Mouse (Mus musculus): ENCODE data around the gene Slc25a47. TPM values are rescaled to one million over a fixed set of nuclear protein-coding genes. Genes with fewer than 3 reads are reported as not detected.

The Slc25a47 gene
- polyA plus RNA-seq, 1 experiment from 2014 or later, result 4.3 TPM

DNA sequence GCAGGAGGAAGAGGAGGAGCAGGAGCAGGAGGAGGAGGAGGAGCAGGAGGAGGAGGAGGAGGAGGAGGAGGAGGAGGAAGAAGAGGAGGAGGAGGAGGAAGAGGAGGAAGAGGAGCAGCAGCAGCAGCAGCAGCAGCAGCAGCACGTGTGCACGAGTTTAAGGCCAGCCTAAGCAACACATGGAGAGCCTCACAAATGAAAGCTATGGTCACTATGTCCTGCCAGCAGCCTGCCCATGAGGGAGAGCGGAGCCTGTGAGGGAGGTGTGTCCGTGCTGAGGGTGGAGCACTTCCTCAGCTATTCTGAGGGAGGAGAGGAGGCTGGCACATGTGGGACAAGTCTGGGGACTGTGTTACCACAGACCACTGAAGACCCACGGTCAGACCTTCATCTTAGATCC lies 37.3 kb downstream of the Slc25a47 start:
- no peaks in the 10 kb centered on the region for H3K4me1 ChIP-seq (replicated peaks; ENCODE audit: control insufficient read depth, insufficient read depth)
- no peak for DNase-seq (ENCODE audit: low spot score)
- no peak overlapping the region for H3K27ac ChIP-seq (replicated peaks)
- H3K9ac ChIP-seq (ENCODE audit: low read length), result no peak overlapping the region
- H3K4me2 ChIP-seq (replicated peaks; ENCODE audit: low read depth), result no peak overlapping the region
- no peak overlapping the region for H3K4me3 ChIP-seq (ENCODE audit: low read depth, low read length)
- 79% methylated on average over 5 of the region's 5 CpGs for WGBS
- peaks cover 17% of the 10 kb centered on the region for H3K36me3 ChIP-seq (ENCODE audit: control insufficient read depth, insufficient read depth, low read length)
- TF ChIP-seq CTCF (IDR thresholded peaks at IDR 0.05; ENCODE audit: low read depth) (no peak), EP300 (optimal IDR thresholded peaks at IDR 0.05) (no peak)
- H3K9me3 ChIP-seq (ENCODE audit: control insufficient read depth, low read length), result no peaks in the 10 kb centered on the region
- H3K27me3 ChIP-seq (ENCODE audit: control insufficient read depth, insufficient read depth, low read length), result no peaks in the 10 kb centered on the region
- ATAC-seq (ENCODE audit: low FRiP score, low TSS enrichment), result no peak

DNA sequence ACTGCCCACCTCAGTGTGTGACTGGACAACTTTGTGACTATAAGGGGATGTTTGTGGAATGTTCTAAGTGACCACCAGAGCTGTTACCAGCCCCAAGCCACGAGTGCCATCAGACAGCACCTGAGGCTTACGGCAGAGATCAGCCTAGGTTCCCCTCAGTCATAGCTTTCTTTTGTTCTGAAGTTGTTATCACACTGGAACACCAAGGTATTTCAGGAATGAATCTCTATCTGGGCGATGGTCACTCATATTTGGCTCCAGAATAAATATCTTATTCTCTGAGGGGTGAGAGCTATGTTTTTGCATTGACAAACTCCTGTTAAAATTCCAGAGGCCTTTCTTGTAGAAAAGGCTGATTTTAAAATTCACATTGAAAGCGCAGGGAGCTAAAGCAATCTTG lies 43.3 kb downstream of the Slc25a47 start:
- Histone ChIP-seq H3K4me3 (ENCODE audit: low read depth, low read length) (no peak overlapping the region), H3K36me3 (ENCODE audit: control insufficient read depth, insufficient read depth, low read length) (peaks cover 11% of the 10 kb centered on the region), H3K27me3 (ENCODE audit: control insufficient read depth, insufficient read depth, low read length) (no peaks in the 10 kb centered on the region), H3K9ac (ENCODE audit: low read length) (no peak overlapping the region), H3K27ac (replicated peaks) (no peak overlapping the region), H3K4me1 (replicated peaks; ENCODE audit: control insufficient read depth, insufficient read depth) (no peaks in the 10 kb centered on the region), H3K9me3 (ENCODE audit: control insufficient read depth, low read length) (no peaks in the 10 kb centered on the region), H3K4me2 (replicated peaks; ENCODE audit: low read depth) (no peak overlapping the region)
- 75% methylated on average over 4 of the region's 4 CpGs for WGBS
- ATAC-seq (ENCODE audit: low FRiP score, low TSS enrichment), result no peak
- no peak for DNase-seq (ENCODE audit: low spot score)
- TF ChIP-seq CTCF (IDR thresholded peaks at IDR 0.05; ENCODE audit: low read depth) (no peak), EP300 (optimal IDR thresholded peaks at IDR 0.05) (no peak)

DNA sequence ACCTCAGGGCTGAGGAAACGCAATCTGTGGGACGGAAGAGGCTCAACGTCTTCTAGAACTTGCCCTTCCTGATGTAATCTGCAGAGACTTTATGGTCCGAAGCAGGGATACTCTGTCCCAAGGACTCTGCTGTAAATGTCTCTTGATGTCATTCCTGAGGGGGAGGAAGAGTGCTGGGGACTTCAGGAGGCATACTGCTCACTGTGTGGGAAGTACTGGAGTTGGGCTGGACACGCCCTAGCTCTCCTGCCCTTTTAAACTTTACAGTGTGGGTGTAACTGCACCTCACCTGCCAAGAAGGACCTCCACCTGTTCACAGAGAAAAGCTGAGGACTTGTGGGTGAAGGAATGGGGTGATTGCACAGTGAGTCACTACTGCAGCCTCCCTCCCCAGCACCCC lies 44.8 kb downstream of the Slc25a47 start:
- Histone ChIP-seq H3K27ac (replicated peaks) (peak overlapping the region; percentile 87), H3K4me3 (ENCODE audit: low read depth, low read length) (no peak overlapping the region), H3K9ac (ENCODE audit: low read length) (no peak overlapping the region), H3K4me2 (replicated peaks; ENCODE audit: low read depth) (no peak overlapping the region), H3K27me3 (ENCODE audit: control insufficient read depth, insufficient read depth, low read length) (no peaks in the 10 kb centered on the region), H3K36me3 (ENCODE audit: control insufficient read depth, insufficient read depth, low read length) (peaks cover 4% of the 10 kb centered on the region), H3K9me3 (ENCODE audit: control insufficient read depth, low read length) (no peaks in the 10 kb centered on the region), H3K4me1 (replicated peaks; ENCODE audit: control insufficient read depth, insufficient read depth) (no peaks in the 10 kb centered on the region)
- DNase-seq (ENCODE audit: low spot score), result peak; percentile 76
- TF ChIP-seq CTCF (IDR thresholded peaks at IDR 0.05; ENCODE audit: low read depth) (no peak), EP300 (optimal IDR thresholded peaks at IDR 0.05) (no peak)
- WGBS, result 64% methylated on average over 5 of the region's 5 CpGs
- ATAC-seq (ENCODE audit: low FRiP score, low TSS enrichment), result peak; percentile 92

DNA sequence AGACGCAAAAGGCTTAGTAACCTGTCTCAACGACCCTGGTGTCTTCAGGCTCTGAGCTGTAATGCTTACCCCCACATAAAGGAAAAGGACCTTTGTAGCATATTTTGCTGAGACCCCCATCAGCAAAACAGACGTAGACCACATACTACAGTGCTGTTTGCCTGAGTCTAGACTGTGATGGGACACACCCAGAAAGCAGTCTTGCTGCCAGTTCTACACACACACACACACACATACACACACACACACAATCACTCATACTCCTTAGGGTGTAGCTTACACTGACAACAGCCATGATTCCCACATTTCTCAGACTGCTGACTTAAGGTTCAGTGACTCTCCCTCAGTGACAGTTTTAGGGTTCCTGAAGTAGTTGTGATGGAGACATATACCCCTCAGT lies 45.3 kb downstream of the Slc25a47 start:
- Histone ChIP-seq H3K9me3 (ENCODE audit: control insufficient read depth, low read length) (no peaks in the 10 kb centered on the region), H3K36me3 (ENCODE audit: control insufficient read depth, insufficient read depth, low read length) (peaks cover 4% of the 10 kb centered on the region; the same call in 1 of the 2 replicates), H3K4me1 (replicated peaks; ENCODE audit: control insufficient read depth, insufficient read depth) (no peaks in the 10 kb centered on the region), H3K9ac (ENCODE audit: low read length) (no peak overlapping the region), H3K4me2 (replicated peaks; ENCODE audit: low read depth) (no peak overlapping the region), H3K4me3 (ENCODE audit: low read depth, low read length) (no peak overlapping the region), H3K27ac (replicated peaks) (peak overlapping the region; percentile 87), H3K27me3 (ENCODE audit: control insufficient read depth, insufficient read depth, low read length) (no peaks in the 10 kb centered on the region)
- peak; percentile 61 for DNase-seq (ENCODE audit: low spot score)
- peak; percentile 88 for ATAC-seq (ENCODE audit: low FRiP score, low TSS enrichment)
- TF ChIP-seq EP300 (optimal IDR thresholded peaks at IDR 0.05), result no peak
- no peak for TF ChIP-seq CTCF (IDR thresholded peaks at IDR 0.05; ENCODE audit: low read depth)
- 60% methylated on average over 3 of the region's 3 CpGs for WGBS

DNA sequence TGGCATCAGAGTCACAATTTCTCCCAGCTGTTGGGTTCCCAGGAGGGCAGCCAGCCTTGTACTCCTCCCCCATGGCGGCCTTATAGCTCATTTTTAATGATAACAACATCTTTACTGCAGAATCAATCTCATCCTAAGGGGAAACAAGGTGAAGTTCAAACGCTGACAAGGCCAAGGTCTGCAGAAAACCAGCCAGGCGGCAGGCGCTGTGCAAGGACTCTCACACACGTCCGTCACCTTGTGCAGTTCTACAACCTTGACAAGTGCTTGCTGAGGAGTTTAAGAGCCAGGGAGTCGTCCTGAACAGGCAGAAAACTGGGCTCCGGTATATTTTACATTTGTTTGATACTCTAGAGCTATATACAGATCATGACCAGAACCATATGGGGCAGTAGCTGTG lies 46.9 kb downstream of the Slc25a47 start:
- H3K9ac ChIP-seq (ENCODE audit: low read length), result no peak overlapping the region
- TF ChIP-seq CTCF (IDR thresholded peaks at IDR 0.05; ENCODE audit: low read depth), result no peak
- TF ChIP-seq EP300 (optimal IDR thresholded peaks at IDR 0.05), result no peak
- H3K4me2 ChIP-seq (replicated peaks; ENCODE audit: low read depth), result no peak overlapping the region
- DNase-seq (ENCODE audit: low spot score) (no peak), ATAC-seq (ENCODE audit: low FRiP score, low TSS enrichment) (no peak)
- 88% methylated on average over 8 of the region's 8 CpGs for WGBS
- no peak overlapping the region for H3K4me3 ChIP-seq (ENCODE audit: low read depth, low read length)
- H3K27ac ChIP-seq (replicated peaks), result no peak overlapping the region
- no peaks in the 10 kb centered on the region for H3K9me3 ChIP-seq (ENCODE audit: control insufficient read depth, low read length)
- no peaks in the 10 kb centered on the region for H3K4me1 ChIP-seq (replicated peaks; ENCODE audit: control insufficient read depth, insufficient read depth)
- no peaks in the 10 kb centered on the region for H3K27me3 ChIP-seq (ENCODE audit: control insufficient read depth, insufficient read depth, low read length)
- peaks cover 15% of the 10 kb centered on the region; the same call in 1 of the 2 replicates for H3K36me3 ChIP-seq (ENCODE audit: control insufficient read depth, insufficient read depth, low read length)

DNA sequence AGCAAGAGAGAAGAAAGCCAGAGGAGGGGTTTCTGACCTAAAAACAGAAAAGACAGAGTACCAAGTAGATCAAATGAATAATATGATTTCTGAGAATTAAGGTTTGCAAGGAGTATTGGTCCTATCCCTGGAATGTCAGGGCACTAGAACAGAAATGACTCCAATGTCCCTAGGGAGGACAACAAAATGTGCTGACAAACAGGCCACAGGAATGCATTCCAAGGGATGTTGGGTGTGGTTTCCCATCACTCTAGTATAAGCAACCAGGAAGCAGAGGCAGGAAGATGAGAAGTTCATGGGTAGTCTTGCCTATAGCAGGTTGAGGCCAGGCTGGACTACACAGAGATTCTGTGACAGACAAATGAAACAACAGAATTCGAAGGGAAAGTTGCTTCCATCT lies 50.1 kb downstream of the Slc25a47 start:
- TF ChIP-seq CTCF (IDR thresholded peaks at IDR 0.05; ENCODE audit: low read depth) (no peak), EP300 (optimal IDR thresholded peaks at IDR 0.05) (no peak)
- no peak for ATAC-seq (ENCODE audit: low FRiP score, low TSS enrichment)
- Histone ChIP-seq H3K36me3 (ENCODE audit: control insufficient read depth, insufficient read depth, low read length) (peaks cover 18% of the 10 kb centered on the region; the same call in 1 of the 2 replicates), H3K4me3 (ENCODE audit: low read depth, low read length) (no peak overlapping the region), H3K9me3 (ENCODE audit: control insufficient read depth, low read length) (no peaks in the 10 kb centered on the region), H3K9ac (ENCODE audit: low read length) (no peak overlapping the region), H3K27me3 (ENCODE audit: control insufficient read depth, insufficient read depth, low read length) (no peaks in the 10 kb centered on the region), H3K27ac (replicated peaks) (no peak overlapping the region), H3K4me1 (replicated peaks; ENCODE audit: control insufficient read depth, insufficient read depth) (no peaks in the 10 kb centered on the region), H3K4me2 (replicated peaks; ENCODE audit: low read depth) (no peak overlapping the region)
- no peak for DNase-seq (ENCODE audit: low spot score)
- 86% methylated on average over 1 of the region's 1 CpGs for WGBS
